Mouse (Mus musculus): ENCODE results near the gene Erich4.
"Not testable (repeated sequence)": the region's sequence is repeated elsewhere in the genome, so short reads cannot be mapped to it uniquely, and the experiment has no call there.

DNA sequence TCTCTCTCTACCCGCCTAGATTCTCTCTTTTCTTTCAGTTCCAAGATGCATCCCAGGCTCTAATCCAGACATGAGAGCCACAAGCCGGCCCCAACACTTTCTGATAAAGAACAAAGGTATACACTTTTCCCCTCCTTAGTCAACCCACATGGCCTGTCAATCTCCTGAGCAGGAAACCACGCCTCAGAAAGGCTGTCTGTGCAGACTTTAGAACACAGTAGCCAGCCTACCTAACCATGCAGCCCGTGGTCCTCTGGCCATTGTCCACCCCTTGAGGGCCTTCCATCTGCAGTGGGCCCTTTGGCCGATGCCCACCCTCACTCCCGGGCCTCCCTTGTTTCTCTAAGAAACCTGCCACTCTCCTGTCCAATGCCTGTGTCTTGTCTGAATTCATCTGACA lies 39.4 kb downstream of the Erich4 start:
- not testable (repeated sequence) for TF ChIP-seq POLR2A (IDR thresholded peaks at IDR 0.05; ENCODE audit: insufficient read length, low read depth); MYOG (IDR thresholded peaks at IDR 0.05; ENCODE audit: control insufficient read depth in 1 of 3, insufficient read depth in 1 of 3, insufficient read length in 2 of 3, low read depth in 2 of 3); TCF12 (IDR thresholded peaks at IDR 0.05; ENCODE audit: insufficient read depth, poor library complexity, severe bottlenecking); USF1 (IDR thresholded peaks at IDR 0.05; ENCODE audit: low read depth); MYOD1 (IDR thresholded peaks at IDR 0.05; ENCODE audit: control insufficient read depth in 1 of 3, insufficient read length in 2 of 3, low read depth in 2 of 3); CEBPB (IDR thresholded peaks at IDR 0.05; ENCODE audit: insufficient read depth, poor library complexity, severe bottlenecking); MAX (IDR thresholded peaks at IDR 0.05; ENCODE audit: low read depth)

All from myocyte (in vitro differentiated cells).